Mouse (Mus musculus): Measurements from ENCODE around the gene Gm9817. TPM values are rescaled to one million over a fixed set of nuclear protein-coding genes. Genes with fewer than 3 reads are reported as not detected.

The Gm9817 gene
- polyA plus RNA-seq, 1 experiment from 2014 or later: 0.08 TPM

GRCm38 (mm10) chr13:45099582-45100229 is 21.2 kb downstream of the Gm9817 start:
- WGBS: 78% methylated on average over 10 of the region's 10 CpGs
- Histone ChIP-seq H3K4me1 (no peaks in the 10 kb centered on the region), H3K9ac (no peak overlapping the region), H3K27me3 (replicated peaks) (no peaks in the 10 kb centered on the region), H3K36me3 (replicated peaks) (no peaks in the 10 kb centered on the region), H3K9me3 (no peaks in the 10 kb centered on the region), H3K27ac (no peak overlapping the region), H3K4me3 (no peak overlapping the region), H3K4me2 (no peak overlapping the region)
- ATAC-seq (replicated peaks): no peak

- 89% methylated on average over 3 of the region's 3 CpGs for WGBS
- ATAC-seq (replicated peaks): no peak
- H3K27ac ChIP-seq: no peak overlapping the region
- H3K9ac ChIP-seq: no peak overlapping the region
- no peaks in the 10 kb centered on the region for H3K27me3 ChIP-seq (replicated peaks)
- no peak overlapping the region for H3K4me3 ChIP-seq
- no peak overlapping the region for H3K4me2 ChIP-seq
- no peaks in the 10 kb centered on the region for H3K4me1 ChIP-seq
- no peaks in the 10 kb centered on the region for H3K9me3 ChIP-seq
- no peaks in the 10 kb centered on the region for H3K36me3 ChIP-seq (replicated peaks)
These were observed 28.0 kb downstream of the Gm9817 start for GRCm38 (mm10) chr13:45106480-45106879.

GRCm38 (mm10) chr13:45108851-45109390 is 30.4 kb downstream of the Gm9817 start:
- Histone ChIP-seq H3K4me2 (no peak overlapping the region), H3K4me1 (no peaks in the 10 kb centered on the region), H3K9ac (no peak overlapping the region), H3K27ac (no peak overlapping the region), H3K4me3 (no peak overlapping the region), H3K27me3 (replicated peaks) (no peaks in the 10 kb centered on the region), H3K36me3 (replicated peaks) (no peaks in the 10 kb centered on the region), H3K9me3 (no peaks in the 10 kb centered on the region)
- no peak for ATAC-seq (replicated peaks)
- WGBS: 40% methylated on average over 7 of the region's 7 CpGs

- H3K4me3 ChIP-seq: no peak overlapping the region
- ATAC-seq (replicated peaks): no peak
- 89% methylated on average over 5 of the region's 5 CpGs for WGBS
- no peak overlapping the region for H3K9ac ChIP-seq
- H3K27me3 ChIP-seq (replicated peaks): no peaks in the 10 kb centered on the region
- H3K4me2 ChIP-seq: no peak overlapping the region
- H3K9me3 ChIP-seq: no peaks in the 10 kb centered on the region
- no peak overlapping the region for H3K27ac ChIP-seq
- H3K36me3 ChIP-seq (replicated peaks): no peaks in the 10 kb centered on the region
- no peaks in the 10 kb centered on the region for H3K4me1 ChIP-seq
These were observed 39.9 kb downstream of the Gm9817 start for GRCm38 (mm10) chr13:45118375-45118774.

GRCm38 (mm10) chr13:45118822-45119221 is 40.3 kb downstream of the Gm9817 start:
- Histone ChIP-seq H3K4me2 (no peak overlapping the region), H3K27me3 (replicated peaks) (no peaks in the 10 kb centered on the region), H3K9me3 (no peaks in the 10 kb centered on the region), H3K4me1 (no peaks in the 10 kb centered on the region), H3K9ac (no peak overlapping the region), H3K4me3 (no peak overlapping the region), H3K36me3 (replicated peaks) (no peaks in the 10 kb centered on the region), H3K27ac (no peak overlapping the region)
- 80% methylated on average over 3 of the region's 3 CpGs for WGBS
- no peak for ATAC-seq (replicated peaks)

Other genes starting within 250 kb of the Gm9817 start
- gene Dtnbp1, start 76.5 kb upstream of the Gm9817 start, polyA plus RNA-seq (2015; fragmentation: Nextera tagmentation; extraction: Ambion mirVana): 141 and 146 TPM in 2 replicates